Mouse (Mus musculus) embryonic facial prominence, embryonic 15.5 days (tissue): ENCODE measurements around the gene Tnfrsf14. TPM values are rescaled to one million over a fixed set of nuclear protein-coding genes. Genes with fewer than 3 reads are reported as not detected.

Experiments
- ATAC-seq: fragments of 200-750 bp; cut with Nextera tagmentation; 2 replicates; pipeline ENCODE4 v1.8.0; 2017; ENCODE audit warnings: low read depth, moderate TSS enrichment; ENCODE audit not compliant: insufficient number of reproducible peaks, low FRiP score, low TSS enrichment
- H3K27ac ChIP-seq: fragments of 300-500 bp; sonication (generic); replicated peaks from 2 replicates; pipeline ENCODE4 v1.5.1; 2015; ENCODE audit warnings: mild to moderate bottlenecking, inconsistent platforms
- H3K27me3 ChIP-seq: fragments of 300-500 bp; sonication (generic); 2 replicates; pipeline ENCODE4 v1.6.1; 2015; ENCODE audit warnings: inconsistent platforms
- H3K36me3 ChIP-seq: fragments of 300-500 bp; sonication (generic); 2 replicates; pipeline ENCODE4 v1.6.1; 2015; ENCODE audit warnings: mild to moderate bottlenecking, inconsistent platforms
- H3K4me1 ChIP-seq: fragments of 300-500 bp; sonication (generic); 2 replicates; pipeline ENCODE4 v1.6.1; 2015; ENCODE audit warnings: inconsistent platforms
- H3K4me2 ChIP-seq: fragments of 300-500 bp; sonication (generic); replicated peaks from 2 replicates; pipeline ENCODE4 v1.6.1; 2015; ENCODE audit warnings: mild to moderate bottlenecking, inconsistent platforms
- H3K4me3 ChIP-seq: fragments of 300-500 bp; sonication (generic); replicated peaks from 2 replicates; pipeline ENCODE4 v1.5.1; 2015; ENCODE audit warnings: mild to moderate bottlenecking, inconsistent platforms
- H3K9ac ChIP-seq: fragments of 300-500 bp; sonication (generic); 2 replicates; pipeline ENCODE4 v1.6.1; 2015; ENCODE audit warnings: inconsistent platforms
- H3K9me3 ChIP-seq: fragments of 300-500 bp; sonication (generic); replicated peaks from 2 replicates; pipeline ENCODE4 v1.6.1; 2016; ENCODE audit warnings: inconsistent platforms
- WGBS: fragments of 180-500 bp; shearing (Covaris S2); methylation state at CpG from one replicate; pipeline ENCODE4 v1.1.7; 2015; 5-methylcytosine and 5-hydroxymethylcytosine counted together
- polyA plus RNA-seq: library from polyadenylated mRNA; unstranded; fragments of >200 nt; fragmentation: Nextera tagmentation; extraction: Ambion mirVana; gene quantifications from 2 replicates; pipeline ENCODE4 v1.2.1, GENCODE M21; 2015

Gene Tnfrsf14
- polyA plus RNA-seq, 1 experiment from 2014 or later = 2.3 TPM

- H3K9me3 ChIP-seq = no peaks in the 10 kb centered on the region
- 0 out of 2 replicates have a peak, but pooled peaks cover 4% of the 10 kb centered on the region for H3K4me1 ChIP-seq
- ATAC-seq = no peak
- H3K9ac ChIP-seq = no peak overlapping the region
- H3K4me3 ChIP-seq = no peak overlapping the region
- no peaks in the 10 kb centered on the region for H3K27me3 ChIP-seq
- no peak overlapping the region for H3K4me2 ChIP-seq
- no peaks in the 10 kb centered on the region for H3K36me3 ChIP-seq
- no peak overlapping the region for H3K27ac ChIP-seq
- 87% methylated on average over 4 of the region's 4 CpGs for WGBS
These were observed 14.1 kb downstream of the Tnfrsf14 start for GRCm38 (mm10) chr4:154914252-154914651.

- no peak overlapping the region for H3K4me3 ChIP-seq
- H3K9me3 ChIP-seq = no peaks in the 10 kb centered on the region
- H3K9ac ChIP-seq = no peak overlapping the region
- H3K4me2 ChIP-seq = no peak overlapping the region
- 0 out of 2 replicates have a peak, but pooled peaks cover 4% of the 10 kb centered on the region for H3K4me1 ChIP-seq
- H3K36me3 ChIP-seq = no peaks in the 10 kb centered on the region
- no peak overlapping the region for H3K27ac ChIP-seq
- no peak for ATAC-seq
- WGBS = 88% methylated on average over 3 of the region's 3 CpGs
- no peaks in the 10 kb centered on the region for H3K27me3 ChIP-seq
These were observed 14.5 kb downstream of the Tnfrsf14 start for GRCm38 (mm10) chr4:154913845-154914244.

DNA sequence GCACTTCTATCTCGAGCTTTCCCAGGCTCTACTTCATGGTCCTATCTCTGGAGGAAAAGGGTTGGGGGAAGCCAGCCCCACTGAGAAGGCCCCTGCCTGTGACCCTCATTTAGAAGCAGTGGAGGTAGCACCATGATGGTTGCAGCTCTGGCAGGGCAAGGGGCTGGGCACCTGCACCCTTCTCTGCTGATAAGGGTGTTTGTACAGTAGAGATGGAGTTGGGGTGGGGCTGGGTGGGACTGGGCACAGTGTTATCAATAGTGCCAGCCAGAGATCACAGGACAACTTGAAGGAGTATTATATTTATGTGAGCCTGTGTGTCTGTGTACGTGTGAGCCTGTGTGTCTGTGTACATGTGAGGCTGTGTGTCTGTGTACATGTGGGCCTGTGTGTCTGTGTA is 16.7 kb downstream of the Tnfrsf14 start:
- no peak overlapping the region for H3K27ac ChIP-seq
- no peak overlapping the region for H3K4me2 ChIP-seq
- H3K4me1 ChIP-seq = peaks cover 8% of the 10 kb centered on the region; the same call in 1 of the 2 replicates
- H3K9me3 ChIP-seq = no peaks in the 10 kb centered on the region
- no peaks in the 10 kb centered on the region for H3K27me3 ChIP-seq
- no peak for ATAC-seq
- no peaks in the 10 kb centered on the region for H3K36me3 ChIP-seq
- WGBS = 73% methylated on average over 2 of the region's 2 CpGs
- no peak overlapping the region for H3K4me3 ChIP-seq
- no peak overlapping the region for H3K9ac ChIP-seq

DNA sequence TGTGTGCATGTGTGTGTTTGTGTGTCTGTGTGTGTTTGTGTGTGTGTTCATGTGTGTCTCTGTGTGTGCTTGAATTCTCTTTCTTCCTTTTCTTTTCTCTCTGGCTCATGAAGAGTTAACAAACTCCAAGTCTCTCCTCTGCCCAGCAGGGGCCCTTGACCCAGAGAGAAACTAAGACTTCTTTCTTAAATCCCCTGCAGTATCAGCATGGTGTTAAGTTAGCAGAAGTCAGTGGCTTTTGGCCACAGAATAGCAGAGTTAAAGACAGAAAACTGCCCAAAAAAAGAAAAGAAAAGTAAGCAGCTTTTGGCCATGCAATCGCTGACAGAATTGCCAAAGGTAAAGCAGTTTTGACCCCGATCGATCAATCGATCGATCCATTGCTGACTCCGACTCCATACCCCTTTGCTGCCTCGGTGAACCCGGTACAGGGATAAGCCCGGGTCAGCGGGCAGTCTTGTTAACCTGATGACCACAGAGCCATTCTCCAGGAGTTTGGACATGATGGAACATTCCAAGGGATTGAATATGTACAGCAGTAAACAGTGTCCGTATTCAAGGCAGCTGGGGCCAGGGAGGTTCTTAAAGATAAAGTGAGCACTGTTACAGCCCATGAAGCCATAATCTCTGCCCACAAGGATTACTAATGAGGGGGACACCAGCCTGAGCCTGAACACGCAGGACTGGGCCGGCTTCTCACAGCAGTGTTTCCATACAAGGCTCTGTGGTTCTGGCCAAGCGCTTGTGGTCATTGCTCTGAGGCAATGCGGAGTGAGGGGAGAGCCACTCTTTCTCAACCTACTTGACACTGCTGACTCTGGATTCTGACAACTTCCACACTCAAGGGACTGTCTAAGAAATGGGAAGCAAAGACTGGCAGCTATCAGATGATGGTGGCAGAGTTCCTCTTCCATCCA is 17.5 kb downstream of the Tnfrsf14 start:
- Histone ChIP-seq H3K9ac (no peak overlapping the region), H3K4me1 (peaks cover 8% of the 10 kb centered on the region; the same call in 1 of the 2 replicates), H3K9me3 (no peaks in the 10 kb centered on the region), H3K27ac (peak overlapping the region; percentile 0; the same call in 1 of the 2 replicates), H3K4me2 (no peak overlapping the region), H3K4me3 (no peak overlapping the region), H3K36me3 (no peaks in the 10 kb centered on the region), H3K27me3 (no peaks in the 10 kb centered on the region)
- 23% methylated on average over 15 of the region's 15 CpGs for WGBS
- peak; percentile 41 for ATAC-seq

GRCm38 (mm10) chr4:154908490-154908889 is 19.9 kb downstream of the Tnfrsf14 start:
- H3K9me3 ChIP-seq = no peaks in the 10 kb centered on the region
- no peaks in the 10 kb centered on the region for H3K27me3 ChIP-seq
- ATAC-seq = no peak
- H3K4me2 ChIP-seq = no peak overlapping the region
- no peak overlapping the region for H3K9ac ChIP-seq
- H3K4me1 ChIP-seq = peaks cover 16% of the 10 kb centered on the region
- no peaks in the 10 kb centered on the region for H3K36me3 ChIP-seq
- 89% methylated on average over 5 of the region's 5 CpGs for WGBS
- H3K4me3 ChIP-seq = no peak overlapping the region
- H3K27ac ChIP-seq = no peak overlapping the region

GRCm38 (mm10) chr4:154907833-154908232 is 20.5 kb downstream of the Tnfrsf14 start:
- Histone ChIP-seq H3K4me1 (peaks cover 16% of the 10 kb centered on the region), H3K4me3 (no peak overlapping the region), H3K36me3 (no peaks in the 10 kb centered on the region), H3K4me2 (peak overlapping the region; percentile 19), H3K27ac (peak overlapping the region; percentile 59), H3K27me3 (no peaks in the 10 kb centered on the region), H3K9ac (no peak overlapping the region), H3K9me3 (no peaks in the 10 kb centered on the region)
- no peak for ATAC-seq
- WGBS = 36% methylated on average over 17 of the region's 17 CpGs

GRCm38 (mm10) chr4:154904185-154905071 is 23.9 kb downstream of the Tnfrsf14 start:
- Histone ChIP-seq H3K9me3 (no peaks in the 10 kb centered on the region), H3K9ac (peak overlapping the region; percentile 31), H3K4me3 (peak overlapping the region; percentile 43), H3K27me3 (no peaks in the 10 kb centered on the region), H3K27ac (peak overlapping the region; percentile 58), H3K4me2 (peak overlapping the region; percentile 70), H3K4me1 (peaks cover 13% of the 10 kb centered on the region), H3K36me3 (no peaks in the 10 kb centered on the region)
- WGBS = under 1% methylated on average over 16 of the region's 16 CpGs
- ATAC-seq = peak; percentile 93

DNA sequence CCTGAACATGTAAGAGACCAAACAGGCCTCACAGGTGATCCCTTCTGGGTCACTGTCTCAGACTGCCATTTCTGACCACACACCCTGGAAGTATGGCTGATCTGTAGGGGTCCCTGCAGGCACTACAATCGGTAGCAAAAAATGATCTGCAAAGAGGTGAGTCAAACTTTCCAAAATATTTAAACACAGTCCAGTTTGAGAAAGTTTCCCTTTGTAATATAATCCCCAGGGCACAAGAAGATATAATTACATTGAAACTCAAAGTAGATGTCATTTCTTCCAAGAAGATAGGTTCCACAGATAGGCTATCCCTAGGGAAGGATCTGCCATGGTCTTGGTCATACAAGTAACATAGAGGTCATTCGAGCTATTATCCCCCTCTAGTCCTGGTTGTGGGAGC is 26.0 kb downstream of the Tnfrsf14 start:
- Histone ChIP-seq H3K9ac (no peak overlapping the region), H3K4me3 (no peak overlapping the region), H3K36me3 (no peaks in the 10 kb centered on the region), H3K27ac (no peak overlapping the region), H3K27me3 (no peaks in the 10 kb centered on the region), H3K9me3 (no peaks in the 10 kb centered on the region), H3K4me2 (no peak overlapping the region), H3K4me1 (peaks cover 25% of the 10 kb centered on the region)
- WGBS = 84% methylated on average over 2 of the region's 2 CpGs
- no peak for ATAC-seq

DNA sequence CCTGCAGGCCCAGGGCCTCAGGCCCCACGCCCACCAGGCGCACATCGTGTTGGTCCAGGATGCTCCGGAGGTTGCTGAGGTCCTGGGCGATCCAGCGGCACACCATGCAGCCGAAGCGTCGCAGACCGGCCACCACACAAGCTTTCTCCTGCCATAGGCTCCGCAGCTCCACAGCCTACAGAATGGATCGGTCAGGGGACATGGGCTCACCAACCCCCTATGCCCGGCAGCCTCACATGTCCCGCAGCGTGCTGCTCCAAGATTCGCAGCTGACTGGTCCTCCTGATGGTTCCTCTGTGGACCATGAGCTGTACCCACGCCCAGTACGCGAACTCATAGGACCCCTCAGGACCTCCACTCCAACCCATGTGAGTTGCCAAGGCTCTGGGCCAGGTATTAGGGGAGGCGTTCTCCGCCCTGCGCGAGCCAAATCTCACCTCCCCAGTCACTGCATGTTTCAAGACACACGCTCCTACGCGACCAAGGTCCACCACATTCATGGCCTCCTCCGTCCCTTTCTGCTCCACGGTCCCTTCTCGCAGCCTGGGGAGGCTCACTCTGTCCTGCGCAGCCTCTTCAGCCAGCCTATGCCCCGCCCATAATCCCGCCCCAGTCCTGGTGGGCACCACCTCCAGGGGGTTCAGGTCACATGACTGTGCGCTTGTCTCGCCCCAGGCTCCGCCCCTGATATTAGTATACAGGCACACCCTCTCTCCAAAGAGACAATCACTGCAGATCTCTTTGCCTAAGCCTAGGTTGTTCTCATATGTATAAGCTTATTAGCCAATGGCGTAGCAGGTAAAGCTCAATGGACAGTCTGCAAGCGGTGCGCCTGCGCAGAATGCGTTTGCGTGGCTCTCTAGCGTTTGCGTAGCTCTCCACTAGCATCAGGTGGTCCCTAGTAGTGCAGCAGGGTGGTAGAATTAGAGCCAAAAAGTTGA is 29.6 kb downstream of the Tnfrsf14 start, which contains the start of gene Fam213b:
Fam213b (minus strand) TSS at position 630 of the 941 bp plus-strand sequence.
- H3K27me3 ChIP-seq = no peaks in the 10 kb centered on the region
- peak within 1 kb of the TSS; percentile 93 for H3K4me2 ChIP-seq
- H3K4me3 ChIP-seq = peak within 1 kb of the TSS; percentile 64
- peak within 1 kb of the TSS; percentile 75 for H3K27ac ChIP-seq
- peaks cover 27% of the 10 kb centered on the region for H3K4me1 ChIP-seq
- peak within 1 kb of the TSS; percentile 68 for H3K9ac ChIP-seq
- ATAC-seq = peak; percentile 94
- 4% methylated on average over 43 of the region's 43 CpGs for WGBS
- H3K9me3 ChIP-seq = no peaks in the 10 kb centered on the region
- H3K36me3 ChIP-seq = 0 out of 2 replicates have a peak, but pooled peaks cover 4% of the 10 kb centered on the region

GRCm38 (mm10) chr4:154897676-154898465 is 30.5 kb downstream of the Tnfrsf14 start:
- Histone ChIP-seq H3K4me2 (peak overlapping the region; percentile 93), H3K36me3 (0 out of 2 replicates have a peak, but pooled peaks cover 4% of the 10 kb centered on the region), H3K27ac (no peak overlapping the region), H3K4me3 (peak overlapping the region; percentile 64), H3K27me3 (no peaks in the 10 kb centered on the region), H3K9ac (peak overlapping the region; percentile 68), H3K4me1 (peaks cover 27% of the 10 kb centered on the region), H3K9me3 (no peaks in the 10 kb centered on the region)
- 58% methylated on average over 6 of the region's 6 CpGs for WGBS
- no peak for ATAC-seq
